Mouse (Mus musculus) embryo, embryonic 10 days (tissue): Measurements from ENCODE around the gene Ebf1.

Experiments used
- DNase-seq: peaks from one replicate; pipeline ENCODE4 v3.0.0-alpha.2; 2015; ENCODE audit warnings: low spot score

The Ebf1 gene

DNA sequence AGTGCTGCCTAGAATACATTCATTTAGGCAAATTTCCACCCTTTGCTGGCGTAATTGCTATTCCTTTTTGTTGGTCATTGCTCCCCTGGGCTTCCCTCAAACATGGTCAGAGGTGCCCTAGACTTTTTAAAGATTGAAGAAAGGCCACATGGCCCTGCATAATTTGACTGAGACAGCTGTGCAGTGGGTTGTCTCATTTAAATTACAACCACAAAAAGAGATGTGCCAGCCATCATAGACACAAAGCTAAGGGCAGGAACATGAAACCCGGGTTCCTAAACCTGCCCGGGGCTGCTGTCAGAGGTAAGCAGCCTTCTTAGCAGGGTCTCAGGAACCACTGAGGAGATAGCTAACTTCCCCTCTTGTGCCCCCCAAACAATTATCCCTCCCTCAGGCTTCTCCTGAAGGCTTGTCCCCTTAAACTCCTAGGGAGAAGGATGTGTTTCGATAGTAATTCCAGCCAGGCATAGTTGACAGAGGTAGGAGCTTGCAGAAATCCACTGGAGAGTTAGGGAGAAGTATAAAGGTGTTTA is 46.6 kb downstream of the Ebf1 start:
- no peak for DNase-seq

DNA sequence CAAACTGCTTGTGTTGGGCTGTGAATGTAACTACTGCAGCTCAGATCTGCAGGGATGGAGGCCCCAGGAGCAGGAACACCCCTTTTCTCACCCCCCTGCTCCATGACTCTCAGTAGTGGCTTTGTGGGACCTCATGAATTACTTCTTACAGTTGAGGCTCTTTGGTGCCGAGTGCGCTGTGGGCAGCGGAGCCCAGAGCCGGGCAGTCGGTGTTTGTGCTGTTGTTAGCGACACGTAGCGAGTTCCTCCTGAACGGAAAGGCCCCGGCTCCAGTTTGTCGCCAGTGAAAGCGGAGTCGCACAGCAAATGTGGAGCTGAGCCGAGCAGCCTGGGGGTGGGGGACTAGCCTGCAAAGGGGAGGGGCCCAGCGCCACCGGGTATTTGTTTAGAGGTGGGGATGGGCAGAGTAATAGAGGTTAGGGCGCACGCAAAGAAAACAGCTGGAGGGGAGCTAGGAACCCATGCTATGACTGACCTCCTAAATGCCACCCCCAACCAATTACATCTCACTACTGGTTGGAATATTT is 48.1 kb downstream of the Ebf1 start:
- peak; percentile 73 for DNase-seq

DNA sequence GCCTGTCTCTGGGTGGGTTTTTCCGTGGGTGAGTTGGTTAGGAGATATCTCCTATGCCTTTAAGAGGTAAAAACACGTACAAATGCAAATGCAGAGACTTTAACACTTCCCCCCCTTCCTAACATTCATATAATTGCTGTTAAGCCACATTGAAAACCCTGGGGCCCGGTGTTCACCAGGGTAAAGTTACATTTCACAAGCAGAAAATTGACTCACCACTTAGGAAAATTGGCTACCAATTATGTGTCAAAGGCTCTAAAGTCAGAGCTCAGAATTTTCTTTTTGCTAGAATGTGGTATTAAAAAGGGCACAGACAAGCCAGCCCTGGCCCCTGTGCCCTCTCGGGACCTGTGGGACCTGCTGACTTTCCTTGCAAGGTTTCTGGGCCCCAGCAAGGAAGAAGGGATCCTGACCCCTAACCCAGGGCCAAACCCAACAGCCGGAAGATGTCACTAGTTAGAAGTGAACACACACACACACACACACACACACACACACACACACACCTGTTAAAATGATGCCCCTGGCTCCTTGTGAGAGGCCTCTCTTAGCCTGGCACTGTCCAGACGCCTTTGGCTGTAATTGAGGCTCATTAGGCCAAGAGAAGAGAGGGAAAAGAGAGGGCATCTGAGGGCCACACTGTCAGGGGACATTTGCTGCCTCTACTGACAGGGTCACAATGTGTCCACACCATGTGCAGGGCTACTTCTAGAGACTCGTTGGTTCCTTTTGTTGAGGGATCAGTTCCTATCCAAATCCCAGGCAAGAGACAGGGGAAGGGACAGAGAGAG is 48.8 kb downstream of the Ebf1 start:
- DNase-seq, result no peak

DNA sequence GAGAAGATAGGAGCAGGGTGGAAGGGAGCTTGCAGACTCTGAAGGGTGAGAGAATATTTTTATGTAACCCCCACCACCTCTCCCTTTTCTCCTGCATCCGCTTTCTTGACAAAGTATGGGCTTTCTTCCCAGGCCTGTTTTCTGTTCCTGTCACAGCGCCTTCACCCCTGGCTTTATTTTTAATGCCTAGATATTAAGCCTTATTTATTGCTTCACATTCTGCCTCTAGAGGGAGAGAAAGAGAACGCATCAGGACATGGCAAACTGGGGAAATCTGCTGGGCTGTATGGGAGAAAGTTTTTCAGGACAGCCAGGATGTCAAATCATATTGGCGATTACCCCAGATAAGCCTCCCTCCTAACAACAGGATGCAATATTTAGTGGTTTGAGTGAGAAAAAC is 49.6 kb downstream of the Ebf1 start:
- no peak for DNase-seq

DNA sequence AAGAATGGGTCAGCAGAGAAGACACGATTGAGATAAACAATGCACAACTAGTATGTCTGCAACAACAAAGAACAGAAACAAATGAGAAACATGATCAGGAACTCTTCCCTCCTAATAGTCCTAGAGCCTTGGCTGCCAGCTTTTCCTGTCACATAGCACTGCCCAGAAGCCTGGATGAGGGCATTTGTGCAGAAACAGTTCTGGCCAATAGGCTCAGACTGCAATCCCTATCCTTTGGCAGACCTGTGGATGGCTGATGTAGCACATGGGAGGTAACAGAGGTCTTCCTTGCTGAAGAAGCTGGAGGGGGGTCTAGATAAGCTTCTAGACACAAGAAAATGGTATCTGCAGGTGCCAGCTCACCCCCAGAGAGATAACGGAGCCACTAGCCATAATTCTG is 64.2 kb downstream of the Ebf1 start:
- DNase-seq, result no peak

DNA sequence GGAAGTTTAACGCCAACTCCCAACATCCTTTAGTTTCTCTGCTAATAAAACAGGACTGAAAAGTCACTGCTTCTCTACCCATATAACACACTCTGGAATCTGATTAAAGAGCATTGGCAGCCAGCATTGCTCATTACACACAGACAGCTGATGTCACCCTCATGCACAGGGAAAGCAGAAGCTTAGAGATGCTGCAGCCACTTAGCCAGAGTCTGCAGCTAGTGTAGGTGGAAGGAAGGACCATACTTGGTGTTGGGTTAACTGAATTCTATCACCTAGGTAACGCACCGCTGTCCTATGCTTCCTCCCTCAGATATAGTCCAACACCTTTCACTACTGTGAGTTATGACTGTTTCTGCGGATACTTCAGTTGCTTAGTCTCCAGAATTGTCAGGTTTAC is 64.9 kb downstream of the Ebf1 start:
- DNase-seq, result no peak

DNA sequence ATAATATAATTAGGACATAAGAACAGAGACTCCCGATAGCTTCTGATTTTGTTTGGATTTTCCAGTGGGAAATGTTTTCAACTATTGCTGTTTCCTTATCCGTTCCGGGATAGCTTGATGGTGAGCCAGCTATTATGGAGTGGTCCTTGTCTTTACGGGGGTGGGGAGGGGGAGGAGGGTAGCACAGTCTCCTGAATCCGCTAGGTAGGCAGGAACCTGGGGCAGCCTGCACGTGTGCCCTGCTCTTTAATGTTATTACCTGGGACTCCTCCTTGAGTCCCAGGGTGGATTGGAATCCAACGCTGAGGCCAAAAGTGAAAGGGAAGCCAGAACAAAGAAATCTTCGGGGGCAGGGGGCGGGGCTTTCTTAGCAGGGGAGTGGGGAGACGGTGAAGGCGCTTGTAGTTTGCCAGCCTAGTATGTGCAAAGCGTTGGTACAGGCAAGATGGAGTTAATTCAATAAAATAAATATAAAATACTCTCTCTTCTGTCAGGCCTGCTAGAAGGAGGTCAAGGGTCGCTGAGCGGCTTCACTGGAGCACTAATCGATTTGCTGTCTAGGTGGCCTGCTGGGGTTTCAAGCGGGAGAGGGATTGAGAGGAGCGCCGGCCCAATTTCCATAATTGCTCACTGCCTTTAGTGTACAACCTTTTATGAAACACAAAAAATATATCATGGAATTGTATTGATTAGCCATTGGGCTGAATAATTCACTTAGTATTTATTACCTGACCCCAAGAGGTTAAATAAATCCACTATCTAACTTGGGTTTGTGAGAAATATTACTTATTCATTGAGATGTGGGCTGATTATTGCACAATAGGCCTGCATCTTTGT is 65.8 kb downstream of the Ebf1 start:
- peak; percentile 81 for DNase-seq

DNA sequence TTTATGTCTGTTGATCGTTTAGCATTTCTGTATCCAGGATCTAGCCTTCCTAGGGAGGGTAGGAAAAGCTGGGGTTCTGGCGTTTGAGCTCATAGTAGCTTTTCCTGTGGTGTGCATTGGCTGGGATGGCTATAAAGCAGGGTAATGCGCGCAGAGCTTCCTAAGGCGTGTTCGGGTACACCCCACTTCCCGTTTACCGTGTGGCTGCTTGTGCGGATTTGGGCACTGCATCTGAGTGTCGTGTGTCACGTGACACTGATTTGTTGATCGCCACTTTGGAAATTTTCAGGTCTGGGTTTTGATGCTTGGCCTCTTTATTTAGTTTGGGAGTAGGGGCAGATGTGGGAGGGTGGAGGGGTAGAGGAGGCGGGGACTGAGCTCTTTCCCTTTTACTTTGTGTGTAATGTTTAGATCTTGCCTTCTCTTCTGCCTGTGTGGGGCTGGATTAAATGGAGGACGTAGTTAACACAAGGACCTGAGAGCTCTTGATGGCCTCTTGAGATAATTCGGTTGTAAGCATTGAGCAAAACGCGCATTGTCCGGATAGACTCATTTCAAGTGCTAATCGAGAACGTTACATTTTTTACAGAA is 67.5 kb downstream of the Ebf1 start:
- peak; percentile 32 for DNase-seq

DNA sequence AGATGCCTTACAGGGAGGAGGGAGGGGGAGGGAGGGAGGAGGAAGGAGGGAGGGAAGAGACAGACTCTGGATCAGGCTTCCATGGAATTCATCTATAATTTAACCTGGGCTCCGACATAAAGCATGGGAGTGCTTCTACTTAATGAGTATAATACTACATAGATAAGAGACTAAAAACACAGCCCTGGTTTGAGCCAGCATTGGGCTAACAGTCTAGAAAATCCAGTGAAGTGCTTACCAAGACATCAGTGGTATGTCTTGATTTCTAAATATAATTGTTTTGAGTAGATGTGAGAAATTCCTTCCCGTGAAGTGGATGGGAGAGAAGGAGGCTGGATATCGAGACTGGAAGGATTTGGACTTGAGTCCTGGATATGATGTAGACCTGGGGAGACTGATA is 68.0 kb downstream of the Ebf1 start:
- DNase-seq, result no peak

DNA sequence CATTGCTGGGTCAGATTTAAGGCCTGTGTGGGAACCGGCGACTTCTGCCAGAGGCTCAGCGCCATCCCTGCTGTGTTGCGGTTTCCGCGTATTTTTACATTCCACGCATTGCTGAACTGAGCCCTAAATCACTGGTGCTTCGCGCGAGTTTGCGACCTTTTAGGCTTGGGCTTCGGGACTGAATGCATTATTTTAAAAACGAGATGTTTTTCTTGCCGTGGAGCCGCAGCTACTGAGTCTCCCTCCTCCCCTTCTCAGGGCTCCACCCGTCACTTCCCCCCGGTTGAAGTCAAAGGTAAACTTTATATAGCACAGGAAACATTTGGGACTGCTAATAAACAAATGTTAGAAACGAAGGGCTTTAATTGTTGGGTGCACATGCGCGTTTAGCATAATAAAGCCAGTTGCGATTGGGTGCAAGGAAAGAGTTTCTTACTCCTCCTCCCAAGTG is 68.8 kb downstream of the Ebf1 start:
- DNase-seq, result peak; percentile 49

DNA sequence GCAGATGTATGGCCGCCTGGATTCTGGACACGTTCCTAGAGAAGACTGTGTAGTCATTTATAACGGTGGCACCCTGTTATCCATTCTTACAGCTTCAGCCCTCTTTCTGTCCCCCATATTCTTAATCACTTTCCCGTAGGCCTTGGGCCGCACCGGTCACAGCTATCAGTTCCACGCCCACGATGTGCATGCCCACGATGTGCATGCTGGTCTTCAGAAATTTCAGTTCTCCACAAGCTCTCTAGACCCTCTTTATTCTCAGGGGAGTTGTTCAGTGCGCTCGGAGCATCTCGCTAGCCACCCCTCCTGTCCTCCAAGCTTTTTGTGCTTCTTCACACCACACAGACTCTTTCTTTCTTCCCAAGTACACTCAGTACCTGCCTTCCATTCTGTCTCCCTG is 69.3 kb downstream of the Ebf1 start:
- no peak for DNase-seq

DNA sequence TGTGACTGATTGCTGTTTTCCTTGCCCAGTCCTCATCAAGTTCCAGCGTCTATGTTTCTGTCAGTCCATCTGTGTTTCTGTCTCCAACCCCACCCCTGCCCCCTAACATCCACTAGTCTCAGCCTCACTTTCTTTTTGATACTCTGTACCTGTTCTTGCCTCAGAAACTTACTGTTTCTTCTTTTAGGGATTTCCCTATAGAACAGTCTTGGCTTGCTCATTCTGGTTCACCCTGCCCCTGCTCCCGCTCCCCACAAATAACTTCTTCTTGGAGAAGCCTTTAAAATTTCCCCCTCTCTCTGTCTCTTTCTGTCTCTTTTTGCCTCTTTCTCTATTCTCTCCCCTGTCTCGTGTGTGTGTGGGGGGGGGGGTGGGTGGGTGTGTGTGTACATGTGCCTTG is 71.4 kb downstream of the Ebf1 start:
- no peak for DNase-seq

DNA sequence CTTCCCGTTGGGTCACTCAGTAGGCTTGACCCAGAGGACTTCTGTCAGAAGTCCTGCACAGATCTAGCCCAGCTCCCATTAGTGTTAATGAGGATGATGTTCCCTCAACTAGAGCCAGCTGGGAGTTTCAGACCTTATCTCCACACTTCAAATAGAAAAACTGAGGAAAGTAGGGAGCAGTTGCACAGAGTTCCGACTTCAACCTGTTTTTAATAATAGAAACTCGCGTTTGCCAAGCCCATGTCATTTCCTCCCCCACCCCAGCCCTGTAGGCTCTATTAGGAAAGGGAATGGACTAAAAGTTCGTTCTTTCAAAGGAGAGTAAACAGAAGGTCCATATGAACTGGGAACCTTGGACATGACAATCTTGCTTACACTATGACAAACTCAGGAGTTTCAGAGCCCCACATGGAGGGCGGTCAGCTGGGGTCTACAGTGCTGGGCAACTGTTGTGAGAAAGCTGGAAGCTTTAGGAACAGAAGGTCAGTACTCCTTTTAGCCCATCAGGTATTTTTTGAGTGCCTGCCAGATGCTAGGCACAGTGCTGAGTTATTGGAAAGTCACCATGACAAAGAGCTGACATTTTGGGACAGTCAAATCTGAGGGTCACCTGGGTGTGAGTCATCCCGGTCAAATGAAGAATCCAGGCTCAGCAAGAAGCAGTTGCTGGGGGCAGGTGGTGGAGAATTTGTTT is 72.6 kb downstream of the Ebf1 start:
- no peak for DNase-seq

DNA sequence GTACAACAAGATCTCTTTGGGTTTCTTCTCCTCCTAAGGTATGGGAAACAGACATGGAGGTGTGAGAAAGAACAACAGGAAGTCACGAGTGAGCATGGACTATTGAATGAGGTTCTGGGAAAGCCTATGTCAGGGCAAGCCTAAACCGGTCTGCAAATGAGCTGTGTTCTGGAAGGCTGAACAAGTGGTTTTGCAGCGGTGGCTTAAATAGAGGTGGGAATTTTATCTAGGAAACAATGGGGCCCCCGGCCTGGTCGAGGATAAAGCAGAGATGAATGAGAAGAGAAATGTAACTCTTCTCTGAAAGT is 73.1 kb downstream of the Ebf1 start:
- DNase-seq, result no peak

DNA sequence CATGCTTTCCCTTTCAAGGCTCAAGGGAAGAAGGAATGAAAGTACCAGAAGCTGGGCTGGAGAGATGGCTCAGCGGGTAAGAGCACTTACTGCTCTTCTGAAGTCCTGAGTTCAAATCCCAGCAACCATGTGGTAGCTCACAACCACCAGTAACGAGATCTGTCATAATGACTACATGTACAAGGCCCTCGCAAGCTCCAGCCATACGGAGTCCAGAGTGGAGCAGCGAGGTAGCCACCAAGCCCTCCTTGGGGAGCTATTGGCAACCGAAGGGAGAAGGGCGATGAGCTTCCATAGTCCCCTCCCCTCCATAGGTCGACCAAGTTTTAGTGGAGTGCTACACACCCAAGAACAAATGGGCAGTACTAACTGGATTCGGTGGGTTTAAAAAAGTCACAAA is 78.3 kb downstream of the Ebf1 start:
- DNase-seq, result no peak

DNA sequence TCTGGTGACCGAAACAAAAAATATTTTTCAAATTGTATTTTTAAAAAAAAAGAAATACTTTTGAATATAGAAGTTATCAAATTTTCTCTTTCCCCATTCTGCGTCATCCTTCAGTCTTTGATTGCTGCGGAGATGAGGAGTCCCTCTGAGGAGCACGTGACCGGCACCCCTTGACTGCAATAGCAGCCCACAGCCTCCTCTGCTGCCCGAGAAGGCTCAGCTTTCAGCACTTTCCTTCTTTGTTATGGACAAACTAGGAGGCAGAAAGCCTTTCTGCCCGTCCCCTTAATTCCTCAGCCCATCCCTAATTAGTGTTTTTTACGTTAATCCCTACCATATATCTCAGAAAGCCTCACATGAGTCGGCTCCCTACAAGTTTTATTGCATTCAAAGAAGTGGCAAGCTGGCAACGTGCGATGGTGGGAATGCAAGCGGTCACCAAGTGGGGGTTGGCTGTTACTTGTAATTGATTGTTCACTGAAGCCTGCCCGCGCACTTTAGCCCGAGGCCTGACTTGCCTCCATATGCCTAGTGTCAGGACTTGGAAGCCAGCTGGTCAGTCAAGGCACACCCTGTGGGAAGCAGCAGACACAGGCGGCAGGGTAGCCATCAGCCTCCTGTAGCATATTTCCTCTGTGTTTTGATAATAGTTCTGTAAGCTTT is 79.6 kb downstream of the Ebf1 start:
- peak; percentile 91 for DNase-seq

DNA sequence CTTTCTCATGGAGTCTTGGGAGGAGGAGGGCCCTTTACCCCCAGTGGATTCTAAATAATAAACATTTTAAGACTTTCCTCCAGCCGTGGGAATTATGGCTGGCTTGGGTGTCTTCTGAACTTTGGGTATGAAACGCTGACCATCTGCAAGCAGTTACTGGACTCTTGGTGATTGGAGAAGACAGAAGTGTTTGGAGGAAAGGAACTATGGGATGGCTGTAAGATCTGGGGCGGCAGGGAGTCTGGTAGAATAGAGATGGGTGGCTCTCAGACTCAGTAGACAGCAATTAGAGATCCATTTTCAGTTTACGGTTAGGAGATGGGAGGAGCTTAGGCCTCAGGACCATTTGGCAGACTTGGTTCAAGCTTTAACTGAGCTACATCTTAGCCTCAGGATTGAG is 83.1 kb downstream of the Ebf1 start:
- peak; percentile 39 for DNase-seq

DNA sequence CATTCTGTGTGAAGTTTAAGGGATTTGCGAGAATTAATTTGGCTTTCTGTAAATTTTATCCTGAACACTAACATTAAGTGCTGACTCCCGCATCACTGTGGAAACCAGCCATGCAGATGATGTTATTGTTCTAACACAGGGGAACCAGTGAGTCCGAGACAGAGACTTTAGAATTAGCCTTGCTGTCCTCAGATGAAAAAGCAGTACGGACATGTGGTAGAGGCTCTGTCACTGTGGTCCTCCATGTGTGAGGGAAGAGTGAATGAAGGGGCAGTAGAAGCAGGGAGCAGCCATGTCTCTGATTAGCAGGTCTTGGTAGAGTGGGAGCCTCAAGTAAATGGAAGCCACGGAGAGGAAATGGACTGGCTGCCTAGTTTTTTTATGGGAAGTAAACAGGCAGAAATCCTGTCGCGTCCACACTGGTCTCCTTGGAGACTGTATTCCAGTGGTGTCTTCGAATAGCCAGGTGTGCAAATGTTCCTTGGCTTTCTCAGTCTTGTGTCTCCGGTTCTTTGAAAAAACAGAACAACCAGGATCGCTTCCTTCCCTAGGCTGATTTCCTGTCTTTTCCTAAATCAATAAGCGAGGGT is 84.2 kb downstream of the Ebf1 start:
- peak; percentile 34 for DNase-seq

DNA sequence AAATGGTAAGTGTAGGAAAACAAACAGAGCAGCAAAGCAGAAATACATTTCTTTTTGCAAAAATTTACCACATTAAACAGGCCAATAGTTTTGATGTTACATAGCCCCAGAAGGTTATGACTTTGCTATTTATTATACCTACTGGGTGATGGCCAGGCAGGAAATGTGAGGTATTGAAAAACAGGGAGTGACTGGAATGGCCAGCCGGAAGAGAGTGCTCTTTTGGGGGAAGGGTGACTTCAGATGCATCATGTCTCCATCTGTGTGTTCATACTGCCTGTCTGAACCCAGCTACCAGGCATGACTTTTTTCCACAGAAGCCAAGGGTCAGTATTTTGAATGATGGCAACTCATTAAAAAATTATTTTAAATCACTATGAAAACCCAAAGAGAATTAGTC is 84.7 kb downstream of the Ebf1 start:
- DNase-seq, result no peak

DNA sequence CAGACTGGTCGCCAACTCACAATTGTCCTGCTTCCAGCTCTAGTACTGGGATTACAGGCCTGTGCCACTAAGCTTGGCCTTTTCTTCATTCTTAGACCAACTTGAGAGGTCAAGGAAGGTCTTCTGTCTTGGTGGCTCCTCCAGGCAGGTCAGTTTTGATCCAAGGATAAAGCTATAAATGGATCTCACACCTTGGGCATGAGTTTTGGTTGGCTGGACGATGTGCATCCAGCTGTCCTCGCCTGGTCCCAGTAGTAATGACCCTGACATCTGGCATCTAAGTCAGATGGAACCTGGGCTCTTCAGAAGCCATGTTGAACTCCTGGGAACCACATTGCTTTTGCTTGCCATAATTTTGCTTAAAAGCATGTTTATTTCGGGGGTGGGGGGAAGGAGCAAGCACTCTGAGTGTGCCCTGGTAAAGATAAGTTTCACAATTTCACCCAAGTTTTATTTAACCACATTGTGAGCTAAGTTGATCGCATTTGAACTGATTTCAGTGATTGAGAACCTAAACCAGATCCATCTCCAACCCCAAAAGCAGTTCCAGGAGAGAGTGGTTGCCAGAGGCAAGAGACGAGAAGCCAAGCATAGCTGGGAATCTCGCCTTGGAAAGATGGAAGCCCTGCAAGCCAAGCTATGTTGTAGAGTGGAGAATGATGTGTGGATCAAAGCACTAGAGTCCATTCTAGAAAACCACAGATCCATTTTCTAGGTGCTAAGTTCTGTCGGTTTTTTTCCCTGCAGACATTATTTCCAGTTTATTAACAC is 85.8 kb downstream of the Ebf1 start:
- DNase-seq, result no peak
